Mouse (Mus musculus) gastrocnemius, adult 2 months (tissue): ENCODE data around the gene Maats1. TPM values are rescaled to one million over a fixed set of nuclear protein-coding genes. Genes with fewer than 3 reads are reported as not detected.

Experiments used
- DNase-seq: peaks from one replicate; pipeline ENCODE4 v3.0.0; 2022
- H3K27ac ChIP-seq: fragments of 200-600 bp; 2 replicates; pipeline ENCODE4 v1.8.1; 2022; ENCODE audit warnings: mild to moderate bottlenecking
- H3K4me3 ChIP-seq: fragments of 200-600 bp; 2 replicates; pipeline ENCODE4 v1.8.1; 2022; ENCODE audit warnings: mild to moderate bottlenecking, moderate library complexity
- CTCF ChIP-seq: fragments of 200-600 bp; IDR thresholded peaks from 2 replicates; pipeline ENCODE4 v1.8.1; 2022; ENCODE audit warnings: antibody characterized with exemption, mild to moderate bottlenecking, moderate library complexity
- intact Hi-C: fragments of 180-260 bp; cut with DNase I; formaldehyde crosslinking; loops from one replicate; pipeline ENCODE4 v1.15.1; 2025
- total RNA-seq, 2 experiments: library from RNA; stranded (reverse); gene quantifications; 2 replicates each; pipeline ENCODE4 v1.2.3; 2021

Gene Maats1
- total RNA-seq, 2 experiments from 2014 or later, result not detected

DNA sequence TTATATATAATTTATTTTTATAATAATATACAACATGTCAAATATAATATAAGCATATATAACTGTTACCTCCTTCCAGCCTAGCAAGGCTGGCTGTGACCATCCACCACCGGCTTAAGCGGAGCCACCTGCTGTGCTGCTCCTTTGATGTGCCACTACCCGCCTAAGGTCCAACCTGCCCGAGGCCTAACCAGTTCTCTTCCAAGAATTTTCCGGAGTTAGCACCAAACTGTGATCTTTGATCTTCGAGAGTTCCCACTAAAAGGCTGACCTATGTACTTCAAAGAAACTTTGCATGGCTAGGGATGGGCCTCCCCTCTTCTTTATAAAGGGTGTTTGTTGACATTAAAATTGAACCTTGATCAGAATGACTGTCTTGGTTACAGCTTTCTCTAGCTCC is 7.5 kb downstream of the Maats1 start:
- no peak overlapping the region for H3K27ac ChIP-seq
- H3K4me3 ChIP-seq, result no peak overlapping the region
- no peak for TF ChIP-seq CTCF
- no peak for DNase-seq
- intact Hi-C loops, result no loop called here

- intact Hi-C loops, result no loop called here
- Histone ChIP-seq H3K27ac (no peak overlapping the region), H3K4me3 (no peak overlapping the region)
- peak; percentile 15; the same call in 1 of the 2 replicates for TF ChIP-seq CTCF
- no peak for DNase-seq
These were observed 12.6 kb downstream of the Maats1 start for GRCm38 (mm10) chr16:38329340-38329739.

- H3K4me3 ChIP-seq, result no peak overlapping the region
- no peak for TF ChIP-seq CTCF
- DNase-seq, result no peak
- no peak overlapping the region for H3K27ac ChIP-seq
- intact Hi-C loops, result no loop called here
These were observed 15.1 kb downstream of the Maats1 start for GRCm38 (mm10) chr16:38326778-38327397.

GRCm38 (mm10) chr16:38324311-38324710 is 17.6 kb downstream of the Maats1 start:
- TF ChIP-seq CTCF, result no peak
- intact Hi-C loops, result no loop called here
- Histone ChIP-seq H3K4me3 (no peak overlapping the region), H3K27ac (no peak overlapping the region)
- DNase-seq, result no peak

DNA sequence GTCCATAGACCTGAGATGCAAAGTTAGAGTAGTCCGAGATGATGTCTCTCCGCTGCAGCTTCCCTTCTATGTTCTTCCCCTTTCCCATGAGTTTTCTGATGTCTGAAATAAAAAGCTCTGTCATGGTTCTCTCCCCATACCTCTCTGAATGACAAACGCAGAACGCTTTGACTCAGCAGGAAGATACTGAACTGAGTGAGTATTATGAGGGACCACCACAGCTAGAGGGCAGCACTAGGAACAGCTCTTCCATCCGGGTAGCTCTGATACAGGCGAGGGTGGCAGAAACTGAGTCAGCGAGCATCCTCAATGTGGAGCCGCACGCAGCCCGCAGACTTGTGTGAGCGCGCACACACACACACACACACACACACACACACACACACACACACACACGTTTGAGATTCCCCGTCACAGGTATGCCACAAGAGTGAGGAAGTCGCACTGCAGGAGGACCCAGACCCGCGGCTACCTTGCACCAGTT is 20.4 kb downstream of the Maats1 start:
- peak; percentile 62 for TF ChIP-seq CTCF
- intact Hi-C loops, result no loop called here
- peak; percentile 36 for DNase-seq
- H3K27ac ChIP-seq, result no peak overlapping the region
- no peak overlapping the region for H3K4me3 ChIP-seq

DNA sequence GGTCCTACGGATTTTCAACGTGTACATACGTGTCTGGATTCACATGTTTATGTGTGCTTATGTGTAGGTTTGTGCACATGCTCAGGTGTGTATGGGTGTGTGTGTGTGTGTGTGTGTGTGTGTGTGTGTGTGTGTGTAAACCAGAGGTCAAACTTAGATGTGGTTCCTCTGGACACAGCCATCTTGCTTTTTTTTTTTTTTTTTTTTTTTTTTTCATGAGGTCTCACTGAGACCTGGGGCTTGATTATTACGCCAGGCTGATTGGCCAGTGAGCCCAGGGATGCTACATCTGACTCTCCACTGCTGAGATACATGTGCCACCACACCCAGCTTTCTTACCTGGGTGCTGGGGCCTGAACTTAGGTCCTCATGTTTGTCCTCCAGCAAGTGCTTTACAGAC is 22.9 kb downstream of the Maats1 start:
- H3K27ac ChIP-seq, result no peak overlapping the region
- no peak for DNase-seq
- no peak for TF ChIP-seq CTCF
- intact Hi-C loops, result no loop called here
- H3K4me3 ChIP-seq, result no peak overlapping the region

GRCm38 (mm10) chr16:38318492-38318891 is 23.5 kb downstream of the Maats1 start:
- no peak for TF ChIP-seq CTCF
- intact Hi-C loops, result no loop called here
- H3K27ac ChIP-seq, result no peak overlapping the region
- no peak for DNase-seq
- no peak overlapping the region for H3K4me3 ChIP-seq

GRCm38 (mm10) chr16:38308195-38308594 is 33.7 kb downstream of the Maats1 start:
- H3K27ac ChIP-seq, result no peak overlapping the region
- H3K4me3 ChIP-seq, result no peak overlapping the region
- intact Hi-C loops, result no loop called here
- TF ChIP-seq CTCF, result no peak
- no peak for DNase-seq

GRCm38 (mm10) chr16:38307651-38308050 is 34.3 kb downstream of the Maats1 start:
- intact Hi-C loops, result no loop called here

DNA sequence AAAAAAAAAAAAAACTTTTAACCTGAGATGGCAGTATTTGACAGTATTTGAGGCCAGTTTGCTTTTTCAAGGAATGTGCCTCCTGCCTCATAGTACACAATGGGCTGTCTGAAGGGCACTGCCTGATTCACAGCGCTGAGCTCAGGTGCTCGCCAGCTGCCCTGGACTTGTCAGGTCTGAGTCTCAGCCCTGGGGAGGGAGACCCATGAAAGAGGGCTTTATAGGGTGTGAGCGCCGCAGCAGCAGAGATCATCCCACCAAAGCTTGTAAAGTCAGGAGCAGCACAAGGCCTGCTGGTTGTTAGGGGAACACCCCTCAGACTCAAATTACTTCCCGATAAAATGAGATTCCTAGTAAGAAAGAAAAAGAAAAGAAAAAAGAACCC is 34.7 kb downstream of the Maats1 start:
- DNase-seq, result no peak
- TF ChIP-seq CTCF, result no peak
- Histone ChIP-seq H3K4me3 (no peak overlapping the region), H3K27ac (no peak overlapping the region)
- intact Hi-C loops, result no loop called here

More at GRCm38 (mm10) chr16:38307651-38308050, 34.3 kb downstream of the Maats1 start:
- DNase-seq, result no peak
- no peak overlapping the region for H3K27ac ChIP-seq
- no peak for TF ChIP-seq CTCF
- no peak overlapping the region for H3K4me3 ChIP-seq

GRCm38 (mm10) chr16:38306571-38307220 is 35.2 kb downstream of the Maats1 start:
- H3K27ac ChIP-seq, result no peak overlapping the region
- DNase-seq, result no peak
- TF ChIP-seq CTCF, result peak; percentile 66
- H3K4me3 ChIP-seq, result no peak overlapping the region
- intact Hi-C loops, result no loop called here

- intact Hi-C loops, result no loop called here
- DNase-seq, result peak; percentile 35
- TF ChIP-seq CTCF, result no peak; the same call in 1 of the 2 replicates
- Histone ChIP-seq H3K4me3 (peak overlapping the region; percentile 55), H3K27ac (no peak overlapping the region)
These were observed 37.3 kb downstream of the Maats1 start for GRCm38 (mm10) chr16:38304460-38305194.

GRCm38 (mm10) chr16:38302367-38302766 is 39.6 kb downstream of the Maats1 start:
- H3K4me3 ChIP-seq, result no peak overlapping the region
- TF ChIP-seq CTCF, result no peak
- no peak overlapping the region for H3K27ac ChIP-seq
- DNase-seq, result no peak
- intact Hi-C loops, result no loop called here
